Mouse (Mus musculus) forebrain, embryonic 14.5 days (tissue): ENCODE results near the gene Hnrnpa3. TPM values are rescaled to one million over a fixed set of nuclear protein-coding genes. Genes with fewer than 3 reads are reported as not detected.

Experiments used
- ATAC-seq: fragments of 200-750 bp; cut with Nextera tagmentation; 2 replicates; pipeline ENCODE4 v1.8.0; 2017; ENCODE audit warnings: mild to moderate bottlenecking, moderate library complexity
- DNase-seq: peaks from one replicate; pipeline ENCODE4 v3.0.0-alpha.2; 2015; ENCODE audit warnings: low spot score
- H3K27ac ChIP-seq: fragments of 300-500 bp; sonication (generic); 2 replicates; pipeline ENCODE4 v1.5.1; 2014; ENCODE audit warnings: low read depth, mild to moderate bottlenecking, control low read depth, low read length, moderate library complexity
- H3K27me3 ChIP-seq: fragments of 300-500 bp; sonication (generic); replicated peaks from 2 replicates; pipeline ENCODE4 v1.6.1; 2014; ENCODE audit warnings: low read length, control low read depth, mixed read lengths; ENCODE audit not compliant: control insufficient read depth, insufficient read depth
- H3K36me3 ChIP-seq: fragments of 300-500 bp; sonication (generic); 2 replicates; pipeline ENCODE4 v1.6.1; 2014; ENCODE audit warnings: low read length, control low read depth; ENCODE audit not compliant: control insufficient read depth, insufficient read depth
- H3K4me1 ChIP-seq: fragments of 300-500 bp; sonication (generic); 2 replicates; pipeline ENCODE4 v1.6.1; 2014; ENCODE audit warnings: antibody characterized with exemption, low read length, control low read depth; ENCODE audit not compliant: control insufficient read depth, insufficient read depth
- H3K4me2 ChIP-seq: fragments of 300-500 bp; sonication (generic); 2 replicates; pipeline ENCODE4 v1.6.1; 2014; ENCODE audit warnings: mild to moderate bottlenecking, control low read depth, low read length
- H3K4me3 ChIP-seq: fragments of 300-500 bp; sonication (generic); 2 replicates; pipeline ENCODE4 v1.5.1; 2014; ENCODE audit warnings: low read depth, low read length, control low read depth
- H3K9ac ChIP-seq: fragments of 300-500 bp; sonication (generic); 2 replicates; pipeline ENCODE4 v1.6.1; 2014; ENCODE audit warnings: mild to moderate bottlenecking, low read length, control low read depth, moderate library complexity
- H3K9me3 ChIP-seq: fragments of 300-500 bp; sonication (generic); replicated peaks from 2 replicates; pipeline ENCODE4 v1.6.1; 2016; ENCODE audit warnings: low read length, control low read depth, mixed read lengths; ENCODE audit not compliant: control insufficient read depth
- WGBS: fragments of 180-500 bp; shearing (Covaris S2); extraction: QIAGEN DNeasy Blood & Tissue Kit; methylation state at CpG from one replicate; pipeline ENCODE4 v1.1.7; 2014; 5-methylcytosine and 5-hydroxymethylcytosine counted together
- microRNA-seq: library from miRNA; unstranded; fragments of <30 nt; microRNA quantifications from one replicate; pipeline ENCODE4, GENCODE M21; 2016
- polyA plus RNA-seq: library from polyadenylated mRNA; unstranded; fragments of >200 nt; fragmentation: Nextera tagmentation; extraction: Ambion mirVana; gene quantifications from 2 replicates; pipeline ENCODE4 v1.2.1, GENCODE M21; 2014

The Hnrnpa3 gene
- polyA plus RNA-seq, 1 experiment from 2014 or later: 209 TPM

DNA sequence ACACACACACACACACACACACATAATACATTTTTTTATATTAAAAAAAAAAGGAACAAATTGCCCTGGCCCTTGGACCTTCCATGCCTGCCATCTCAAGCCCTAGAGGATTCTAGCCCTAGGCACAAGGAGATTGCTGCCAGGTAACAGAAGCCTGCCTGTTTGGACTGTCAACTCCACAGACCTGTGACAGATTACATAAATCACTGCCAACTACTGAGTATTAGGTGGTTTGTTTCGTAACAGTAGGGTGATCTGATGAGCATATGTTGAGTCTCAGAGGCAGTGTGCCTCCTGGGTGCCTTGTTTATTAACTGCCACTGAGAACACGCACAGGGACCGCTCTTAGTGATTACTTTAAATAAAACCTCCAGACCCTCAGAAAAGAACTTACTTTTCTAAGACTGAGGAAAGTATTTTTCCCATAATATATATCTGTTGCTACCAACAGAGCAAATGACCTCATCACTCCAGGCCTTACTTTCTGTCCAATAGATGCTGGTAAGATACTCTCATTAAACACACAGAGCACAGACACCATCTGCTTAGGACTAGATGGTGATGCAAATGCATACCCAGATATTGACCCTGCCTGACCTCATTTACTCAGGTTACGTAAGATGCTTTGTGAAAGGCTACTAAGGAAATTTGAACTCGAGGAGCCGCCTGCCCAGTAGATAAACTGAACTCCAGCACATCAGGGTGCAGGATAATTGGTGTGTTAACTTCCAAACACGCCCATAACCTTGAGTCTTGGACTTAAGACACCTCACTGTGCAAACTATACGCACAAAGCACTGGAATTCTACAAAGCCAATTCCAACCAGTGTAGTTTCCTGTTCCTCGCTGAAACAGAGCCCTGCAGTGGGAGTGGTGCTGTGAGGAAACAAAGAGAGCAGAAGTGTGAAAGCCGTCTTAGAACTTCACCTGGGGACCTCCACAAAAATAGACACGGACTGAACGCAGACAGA lies 57.3 kb downstream of the Hnrnpa3 start:
- Histone ChIP-seq H3K27me3 (no peaks in the 10 kb centered on the region), H3K36me3 (no peaks in the 10 kb centered on the region), H3K4me2 (no peak overlapping the region), H3K4me1 (no peaks in the 10 kb centered on the region), H3K9me3 (no peaks in the 10 kb centered on the region), H3K9ac (no peak overlapping the region), H3K4me3 (no peak overlapping the region), H3K27ac (no peak overlapping the region)
- 44% methylated on average over 12 of the region's 12 CpGs for WGBS
- peak; percentile 38 for DNase-seq
- peak; percentile 52; the same call in 1 of the 2 replicates for ATAC-seq

Small RNAs within 50 kb of the gene (microRNA-seq; reads per million reads assigned to microRNA genes)
- gene Gm24574: not detected

Other genes starting within 250 kb of the Hnrnpa3 start
- gene Nfe2l2, start 45.4 kb downstream of the Hnrnpa3 start, polyA plus RNA-seq: 17.7 and 17.9 TPM in 2 replicates
- 18.5 and 21.0 TPM in 2 replicates for gene Agps, start 172.9 kb downstream of the Hnrnpa3 start, polyA plus RNA-seq